Mouse (Mus musculus) adrenal gland, postnatal 0 days (tissue): ENCODE results near the gene Hopx. TPM values are rescaled to one million over a fixed set of nuclear protein-coding genes. Genes with fewer than 3 reads are reported as not detected.

Source experiments
- polyA plus RNA-seq: library from polyadenylated mRNA; unstranded; fragments of >200 nt; fragmentation: Nextera tagmentation; extraction: Ambion mirVana; gene quantifications from 2 replicates; pipeline ENCODE4 v1.2.1, GENCODE M21; 2015

Hopx gene
- 0.65 and 1.1 TPM in 2 replicates for polyA plus RNA-seq

GRCm38 (mm10) chr5:77114817-77115731 is at the start of gene Hopx:
Gene Hopx, minus strand, starts transcription at chr5:77115121.

Other genes with a start within 250 kb of the Hopx start
- gene Aasdh, start 209.6 kb downstream of the Hopx start, polyA plus RNA-seq, result 8.7 and 10.1 TPM in 2 replicates
- gene Paics, start 163.8 kb downstream of the Hopx start, polyA plus RNA-seq, result 193 and 227 TPM in 2 replicates
- gene Ppat, start 163.5 kb downstream of the Hopx start, polyA plus RNA-seq, result 11.7 and 27.0 TPM in 2 replicates
- gene Srp72, start 140.4 kb downstream of the Hopx start, polyA plus RNA-seq, result 44.1 and 72.7 TPM in 2 replicates
- not detected in 2 replicates for gene Arl9, start 111.1 kb downstream of the Hopx start, polyA plus RNA-seq
- 0.18 TPM in 1 of 2 replicates, not detected in the other for gene Thegl, start 99.1 kb downstream of the Hopx start, polyA plus RNA-seq
- gene Spink2, start 96.3 kb upstream of the Hopx start, polyA plus RNA-seq, result 1.7 and 2.6 TPM in 2 replicates
- gene Rest, start 150.4 kb upstream of the Hopx start, polyA plus RNA-seq, result 11.5 and 15.6 TPM in 2 replicates
- 16.1 and 28.5 TPM in 2 replicates for gene Noa1, start 195.0 kb upstream of the Hopx start, polyA plus RNA-seq
- 35.4 and 66.9 TPM in 2 replicates for gene Polr2b, start 195.0 kb upstream of the Hopx start, polyA plus RNA-seq